Mouse (Mus musculus) left cerebral cortex, postnatal 10 days (tissue): Measurements from ENCODE around the gene Pkd1l1. TPM values are rescaled to one million over a fixed set of nuclear protein-coding genes. Genes with fewer than 3 reads are reported as not detected.
A peak's percentile ranks its signal among the peaks of the same experiment; 100 is the strongest.

ENCODE experiments used
- DNase-seq, 2 experiments: peaks; one replicate each; pipeline ENCODE4 v3.0.0; 2021 to 2022; ENCODE audit warnings: low spot score in 2 of 2, mixed read lengths in 1 of 2; ENCODE audit errors: extremely low spot score in 1 of 2
- intact Hi-C: fragments of 180-260 bp; cut with DNase I; formaldehyde crosslinking; loops from one replicate; pipeline ENCODE4 v1.15.1; 2025
- total RNA-seq, 2 experiments: library from RNA; stranded (reverse); gene quantifications; 2 replicates each; pipeline ENCODE4 v1.2.3; 2021

Gene Pkd1l1
- total RNA-seq, 2 experiments from 2014 or later, result not detected

DNA sequence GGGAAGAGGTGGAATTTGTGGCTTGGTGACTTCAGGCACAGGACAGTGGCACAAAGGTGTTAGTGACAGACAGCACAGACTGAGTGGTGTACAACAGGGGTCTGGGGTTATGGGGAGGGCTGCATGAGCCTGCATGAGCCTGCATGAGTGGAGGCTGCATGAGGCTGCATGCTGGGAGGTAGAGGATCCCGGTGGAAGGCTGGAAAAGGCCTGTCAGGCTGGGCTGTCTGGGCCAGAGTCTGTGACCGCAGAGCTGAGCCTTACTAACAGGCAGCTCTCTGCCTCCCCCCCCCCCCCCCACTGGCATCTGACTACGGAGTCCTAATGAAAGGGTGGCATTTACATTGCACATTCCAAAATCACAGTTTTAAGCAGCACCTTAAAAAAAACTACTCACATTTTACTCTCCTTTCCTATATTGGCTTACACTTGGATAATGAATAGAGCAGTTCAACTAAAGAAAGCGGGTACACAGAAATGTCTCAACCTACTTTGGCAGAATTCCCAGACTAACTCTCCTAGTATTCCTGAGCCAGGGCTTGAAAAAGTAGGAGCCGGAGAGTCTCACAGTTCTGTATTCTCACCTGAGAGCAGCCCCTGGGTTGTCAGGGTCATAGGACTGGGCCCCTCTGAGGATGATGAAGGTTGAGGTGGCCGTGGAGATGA lies 23.2 kb downstream of the Pkd1l1 start:
- DNase-seq, result peak in 1 of 2 experiments; percentile 15
- intact Hi-C loops, result no loop called here

DNA sequence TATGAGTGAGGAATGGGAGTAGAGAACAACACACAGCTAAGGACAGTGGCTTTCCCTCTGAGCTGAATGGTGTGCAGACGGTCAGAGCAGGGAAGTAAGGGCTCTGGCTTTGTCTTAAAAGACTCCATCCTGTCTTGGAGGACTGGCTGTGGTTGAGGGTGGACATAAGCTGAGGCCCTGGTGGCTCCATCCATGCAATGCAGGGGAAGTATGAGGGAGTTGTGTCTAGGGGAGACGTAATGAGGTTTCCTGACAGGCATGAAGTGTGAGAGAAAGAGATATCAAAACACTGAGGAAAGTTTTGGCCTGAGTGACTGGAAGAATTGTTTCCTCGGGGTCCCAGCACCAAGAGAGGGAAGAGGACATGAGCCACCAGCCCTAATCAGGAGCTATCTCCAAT lies 24.2 kb downstream of the Pkd1l1 start:
- intact Hi-C loops, result no loop called here

DNA sequence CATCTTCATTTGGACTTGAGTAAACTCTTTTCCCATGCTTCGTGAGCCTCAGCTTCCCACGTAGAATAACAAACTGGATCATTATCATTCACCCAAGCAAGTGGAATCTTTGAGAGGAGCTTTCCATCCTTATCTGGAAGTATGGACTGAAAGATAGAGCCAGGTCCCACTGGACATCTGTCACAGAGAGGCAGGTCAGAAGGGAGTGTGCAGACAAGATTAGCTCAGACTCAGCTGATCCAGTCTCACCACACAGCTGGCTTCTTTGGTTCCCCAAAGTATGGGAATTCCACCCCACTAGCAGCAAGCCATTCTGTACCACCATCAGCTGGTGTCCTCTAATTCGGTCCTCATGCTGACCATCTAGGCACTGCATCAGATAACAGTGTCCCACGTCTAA lies 29.0 kb downstream of the Pkd1l1 start:
- DNase-seq, result no peak
- intact Hi-C loops, result no loop called here

More for the DNA sequence above, 24.2 kb downstream of the Pkd1l1 start:
- DNase-seq, result no peak

DNA sequence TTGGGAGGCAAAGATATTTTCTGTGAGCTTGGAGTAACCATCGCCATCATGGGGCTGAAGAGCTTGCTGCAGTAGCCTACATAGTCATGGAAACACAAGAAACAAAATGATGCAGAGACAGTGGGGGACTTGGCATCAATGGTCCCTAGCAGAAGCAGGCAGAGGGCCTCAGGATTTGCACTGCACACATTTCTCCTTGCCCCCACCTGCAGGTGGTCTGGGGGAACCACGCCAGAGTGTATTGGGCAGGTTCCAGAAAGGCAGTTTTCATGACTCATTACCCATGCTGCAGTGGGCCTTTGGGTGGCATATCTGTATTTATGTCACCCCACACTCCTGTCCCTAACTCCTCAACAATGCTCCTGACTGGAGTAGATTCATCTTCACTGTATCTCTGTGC lies 30.6 kb downstream of the Pkd1l1 start:
- intact Hi-C loops, result no loop called here
- no peak for DNase-seq

DNA sequence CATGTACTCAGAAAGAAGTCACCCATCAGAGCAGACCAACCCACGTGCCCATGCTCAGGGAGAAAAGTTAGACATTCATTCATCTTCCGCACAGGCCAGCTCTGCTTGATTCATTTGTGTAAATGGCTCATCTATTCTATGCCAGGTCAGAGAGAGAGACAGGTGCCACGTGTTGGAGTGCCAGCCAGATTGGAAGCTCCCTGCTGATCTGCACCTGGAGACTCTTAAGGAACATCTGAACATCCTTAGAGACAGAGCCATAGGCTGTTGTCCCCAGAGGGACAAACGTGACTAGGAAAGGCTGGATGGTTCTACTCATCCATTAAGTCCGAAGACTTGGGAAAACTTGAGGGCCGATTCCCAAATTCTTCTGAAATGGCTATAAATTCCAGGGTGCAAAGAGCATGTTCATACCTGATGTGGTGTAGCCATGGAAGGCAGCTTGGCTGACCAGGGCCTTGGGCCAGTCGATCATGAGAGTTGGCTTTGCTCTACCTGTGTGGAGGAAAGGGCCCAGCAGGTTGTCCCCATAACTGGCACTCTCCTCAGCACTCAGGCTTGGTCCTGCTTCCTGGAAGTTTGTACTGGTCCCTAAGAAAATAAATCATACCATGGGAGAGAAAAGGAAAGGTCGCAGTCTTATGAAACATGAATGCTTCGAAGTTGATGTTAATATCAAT lies 36.5 kb downstream of the Pkd1l1 start:
- intact Hi-C loops, result no loop called here
- DNase-seq, result no peak

DNA sequence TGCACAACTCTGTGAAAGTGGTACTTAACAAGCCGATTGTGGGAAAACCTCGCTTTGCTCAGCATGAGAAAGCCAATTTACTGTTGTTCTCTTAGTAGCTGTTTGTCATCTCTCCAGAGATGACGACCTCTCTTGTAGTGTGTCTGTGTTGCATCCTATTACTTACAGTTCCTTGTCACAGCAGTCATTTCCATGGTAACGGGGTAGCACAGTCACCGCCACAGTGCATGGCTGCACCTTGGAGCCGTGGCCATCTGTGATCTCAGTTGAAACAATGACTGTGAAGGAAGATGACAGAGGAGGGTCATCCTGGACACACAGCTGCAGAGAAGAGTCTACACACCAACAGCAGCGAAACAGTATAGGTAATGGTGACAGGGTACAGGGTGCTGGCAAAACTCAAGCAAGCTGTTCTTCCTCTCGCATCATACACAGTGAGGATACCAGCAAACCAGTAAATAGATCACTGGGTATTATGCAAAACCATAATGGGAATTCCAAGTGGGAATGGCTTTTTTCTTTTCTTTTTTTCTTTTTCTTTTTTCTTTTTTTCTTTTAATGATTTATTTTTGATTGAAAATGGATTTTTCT lies 56.9 kb downstream of the Pkd1l1 start:
- peak in 1 of 2 experiments; percentile 1 for DNase-seq
- intact Hi-C loops, result no loop called here

DNA sequence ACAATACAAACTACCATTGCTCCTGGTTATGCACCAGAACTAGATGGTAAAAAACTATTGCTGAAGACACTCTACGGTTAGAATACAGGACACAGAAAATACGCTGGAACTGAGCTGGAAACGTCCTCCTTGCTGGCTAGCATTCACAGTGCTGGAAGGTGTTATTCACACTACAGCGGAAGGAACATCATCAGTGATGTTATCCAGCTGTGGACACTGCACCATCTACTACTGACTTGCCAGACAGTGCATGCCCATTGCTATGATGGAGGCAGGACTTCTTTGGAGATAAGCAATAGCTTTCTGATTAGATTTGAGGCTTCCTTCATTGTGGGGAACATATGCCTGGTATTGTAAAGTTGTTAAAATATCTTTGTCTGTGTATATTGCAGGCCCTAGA lies 90.3 kb downstream of the Pkd1l1 start:
- intact Hi-C loops, result no loop called here
- DNase-seq, result no peak

DNA sequence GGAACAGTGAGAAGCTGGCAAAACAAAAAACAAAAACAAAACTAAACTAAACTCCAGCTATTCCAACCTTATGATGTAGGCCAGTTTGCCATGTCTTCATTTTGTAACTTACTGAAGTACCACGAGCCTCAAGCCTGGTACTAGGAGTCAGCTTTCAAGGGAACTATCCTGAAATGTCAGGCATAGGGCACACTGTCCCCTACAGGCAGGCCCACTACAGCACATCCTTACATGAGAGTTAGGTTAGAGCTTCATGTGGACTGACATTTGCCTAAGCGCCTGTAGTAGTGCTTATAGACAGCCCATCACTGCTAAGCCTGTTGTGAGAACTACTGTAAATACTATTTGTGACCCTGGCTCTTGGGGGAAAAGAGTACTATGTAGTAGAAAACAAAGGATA lies 91.5 kb downstream of the Pkd1l1 start:
- intact Hi-C loops, result no loop called here
- DNase-seq, result no peak

DNA sequence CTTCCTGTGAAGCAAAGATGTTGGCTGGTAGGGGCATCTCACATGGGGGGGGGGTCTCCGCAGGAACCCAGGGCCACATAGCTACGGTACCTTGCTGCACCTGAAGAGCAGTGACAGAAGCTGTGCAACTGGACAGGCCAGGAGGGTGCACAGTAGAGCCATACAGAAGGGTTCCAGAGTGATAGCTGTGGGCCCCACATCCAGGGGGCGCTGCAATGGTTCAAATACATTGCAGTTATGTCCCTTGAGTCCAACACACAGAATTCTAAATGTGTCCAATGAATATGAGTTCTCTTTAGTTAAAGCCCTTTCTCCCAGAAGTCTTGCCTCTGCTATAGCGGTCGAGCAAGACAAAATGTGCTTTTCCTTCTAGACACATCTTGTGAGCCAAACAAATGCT lies 103.0 kb downstream of the Pkd1l1 start:
- intact Hi-C loops, result no loop called here
- no peak for DNase-seq

DNA sequence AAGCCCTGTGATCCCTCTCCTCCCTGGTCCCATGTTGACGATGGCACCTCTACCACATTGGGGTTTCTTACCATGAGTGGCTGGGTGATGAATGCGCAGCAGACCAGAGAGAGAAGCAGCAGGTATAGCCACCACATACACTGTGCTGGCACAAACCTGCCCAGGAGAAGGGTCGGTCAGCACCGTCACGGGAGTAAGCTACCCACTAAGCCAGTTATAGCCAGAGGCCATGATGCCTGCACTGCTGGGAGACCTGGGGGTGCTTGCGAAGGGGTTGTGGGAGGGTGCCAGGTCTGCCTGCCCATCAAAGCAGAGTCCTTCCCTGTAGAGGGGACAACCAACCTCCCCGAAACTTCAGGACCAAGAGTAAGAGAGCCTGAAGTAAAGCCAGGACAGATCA lies 107.0 kb downstream of the Pkd1l1 start:
- intact Hi-C loops, result no loop called here
- no peak for DNase-seq

DNA sequence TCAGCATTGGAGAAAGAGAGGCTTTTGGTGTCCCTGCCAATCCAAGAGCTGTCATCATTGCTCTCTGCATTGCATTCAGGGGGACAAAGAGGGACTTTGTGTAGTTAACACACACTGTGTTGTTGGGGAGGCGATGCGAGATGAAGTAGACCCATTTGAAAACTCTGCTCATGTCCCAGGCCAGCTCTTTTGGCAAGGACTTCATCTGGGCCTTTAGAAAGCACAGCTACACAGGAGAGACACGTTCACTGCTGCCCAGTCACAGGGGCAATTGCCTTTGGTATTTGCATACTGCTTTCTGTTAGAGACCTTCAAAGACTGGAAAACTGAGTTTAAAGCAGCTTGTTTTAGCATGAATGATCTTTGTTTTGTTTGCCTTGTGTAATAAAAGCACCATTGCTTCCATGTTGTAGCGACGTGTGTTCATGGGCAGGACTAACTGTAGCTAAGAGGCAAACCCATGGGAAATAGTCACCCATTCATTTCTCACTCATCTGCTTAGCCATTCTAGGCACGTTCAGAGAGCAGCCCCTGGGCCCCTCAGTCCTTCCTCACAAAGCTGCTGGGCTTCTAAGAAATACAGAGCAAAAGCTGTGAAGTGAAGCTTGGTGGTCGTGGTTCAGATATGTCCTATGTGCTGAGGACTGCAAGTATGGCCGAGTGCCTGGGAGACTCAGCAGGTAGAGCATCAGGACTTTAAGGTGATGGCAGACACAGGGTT lies 109.0 kb downstream of the Pkd1l1 start:
- peak; percentile 34 to 44 for DNase-seq
- intact Hi-C loops, result loop anchor here (5.0 kb wide), 1 partner anchor 327 kb away; no protein-coding TSS in a partner anchor

DNA sequence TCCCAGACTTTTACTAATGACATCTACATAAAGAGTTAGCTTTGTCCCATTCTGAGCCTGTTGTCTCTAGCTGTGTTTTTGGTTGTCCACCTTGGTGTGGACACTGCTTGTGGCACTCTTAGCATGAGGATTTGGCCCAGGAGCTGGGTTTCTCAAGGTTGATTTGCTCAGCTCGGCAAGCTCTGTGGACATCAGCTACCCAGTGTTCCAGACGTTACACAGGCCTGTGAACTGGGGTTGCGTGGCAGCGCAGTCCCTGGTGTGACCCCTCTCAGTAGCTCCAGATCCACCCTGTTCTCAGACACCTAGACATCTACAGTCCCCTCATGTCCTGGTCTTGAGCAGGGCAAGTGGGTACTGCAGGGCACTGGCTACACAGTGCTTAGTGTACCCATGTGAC lies 110.6 kb downstream of the Pkd1l1 start:
- intact Hi-C loops, result loop anchor here (5.0 kb wide), 1 partner anchor 325 kb away; no protein-coding TSS in a partner anchor
- DNase-seq, result no peak

DNA sequence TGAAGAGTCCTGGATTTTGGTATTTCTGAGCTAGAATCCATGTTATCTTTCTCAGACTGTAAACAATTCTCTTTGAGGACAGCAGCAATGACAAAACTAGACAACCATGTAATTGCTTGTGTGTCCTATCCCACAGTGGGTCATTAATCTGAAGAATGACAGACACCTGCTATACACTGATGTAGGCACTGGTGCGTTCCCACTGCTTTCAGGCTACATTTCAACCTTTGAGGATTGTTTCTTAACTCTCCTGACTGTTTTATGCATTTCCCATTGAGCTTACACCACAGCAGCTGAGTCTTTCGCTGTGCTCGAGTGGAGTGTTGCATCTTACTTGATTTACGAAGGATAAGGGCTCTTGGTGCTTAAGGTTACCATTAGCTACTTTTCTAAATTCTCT lies 111.1 kb downstream of the Pkd1l1 start:
- intact Hi-C loops, result loop anchor here (2.0 to 5.0 kb wide), 2 partner anchors 325 to 437 kb away; no protein-coding TSS in a partner anchor
- DNase-seq, result no peak

DNA sequence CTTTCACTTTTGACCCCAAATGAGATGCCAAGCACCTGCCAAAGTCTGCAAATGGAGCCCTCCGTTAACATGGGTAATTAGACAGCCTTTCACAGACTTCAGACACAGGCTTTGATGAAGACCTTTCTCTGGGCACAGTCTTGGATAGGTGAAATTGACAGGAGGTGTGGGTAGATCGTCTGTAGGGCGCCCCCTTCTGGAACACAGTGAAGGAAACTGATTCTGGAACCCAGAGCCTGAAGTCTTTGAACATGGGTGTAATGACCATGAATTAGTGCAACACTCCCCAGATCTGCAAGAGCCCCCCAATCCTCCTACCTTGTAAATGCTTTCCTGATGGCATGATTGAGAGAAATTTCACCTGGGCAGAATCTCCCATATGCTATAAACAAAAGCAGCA lies 112.2 kb downstream of the Pkd1l1 start:
- intact Hi-C loops, result loop anchor here (2.0 to 5.0 kb wide), 2 partner anchors 324 to 436 kb away; no protein-coding TSS in a partner anchor
- no peak for DNase-seq

DNA sequence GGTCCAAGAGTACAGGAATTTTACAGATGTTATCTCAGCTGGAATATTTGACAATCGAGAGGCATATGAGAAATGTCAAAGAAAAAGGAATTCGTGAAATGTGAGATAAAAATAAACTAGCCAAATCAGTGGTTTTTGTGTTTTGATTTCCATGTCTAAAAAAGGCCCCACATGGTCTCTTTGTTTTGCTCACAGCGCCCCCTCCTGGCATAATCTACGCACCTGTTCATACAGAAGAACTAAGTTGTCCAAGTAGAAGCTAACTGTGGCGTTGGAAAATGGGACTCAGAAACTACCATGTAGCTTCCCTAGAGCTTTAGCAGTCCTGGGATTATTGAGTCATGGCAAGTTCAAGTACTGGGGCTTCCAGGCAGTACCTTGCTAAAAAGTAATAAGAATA lies 113.2 kb downstream of the Pkd1l1 start:
- intact Hi-C loops, result loop anchor here (2.0 to 5.0 kb wide), 2 partner anchors 323 to 435 kb away; no protein-coding TSS in a partner anchor

DNA sequence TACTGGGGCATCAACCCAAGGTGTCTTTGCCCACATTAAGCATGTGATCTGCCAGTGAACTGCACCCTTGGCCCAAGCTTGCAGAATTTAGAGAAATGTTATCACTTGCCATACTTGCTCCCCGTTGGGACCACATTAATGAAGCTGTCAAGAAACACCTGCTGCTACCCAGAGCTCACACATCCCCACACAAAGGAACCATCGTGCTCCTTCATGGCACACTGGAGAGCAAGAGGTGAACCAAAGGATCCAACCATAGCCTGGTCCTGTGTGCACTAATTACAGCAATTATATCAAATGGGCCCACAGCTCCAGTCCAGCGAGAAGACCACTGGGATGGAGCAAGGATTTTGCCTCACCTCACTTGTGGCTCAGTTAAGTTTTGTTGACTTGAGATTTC lies 114.0 kb downstream of the Pkd1l1 start:
- DNase-seq, result no peak
- intact Hi-C loops, result no loop called here

More for the DNA sequence above, 113.2 kb downstream of the Pkd1l1 start:
- peak; percentile 38 to 79 for DNase-seq

DNA sequence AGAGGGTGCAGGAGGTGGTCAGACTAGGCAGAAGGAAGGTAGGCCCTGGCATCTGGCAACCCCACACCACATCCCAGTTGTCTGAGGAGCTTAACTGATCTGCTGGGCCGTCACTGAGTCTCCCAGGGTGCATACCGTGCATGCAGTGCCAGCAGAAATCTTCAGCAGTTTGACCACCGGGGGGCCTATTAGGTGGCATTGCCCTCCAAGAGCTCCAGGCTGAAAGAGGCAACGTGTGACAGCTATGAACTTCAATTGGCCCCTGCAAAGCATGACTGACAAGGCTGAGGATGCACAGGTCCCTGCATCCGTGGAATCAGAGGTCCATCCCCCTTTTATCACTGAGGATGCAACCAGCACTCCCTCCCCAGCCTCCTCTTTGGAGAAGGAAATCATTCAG lies 116.9 kb downstream of the Pkd1l1 start:
- intact Hi-C loops, result no loop called here
- no peak for DNase-seq

DNA sequence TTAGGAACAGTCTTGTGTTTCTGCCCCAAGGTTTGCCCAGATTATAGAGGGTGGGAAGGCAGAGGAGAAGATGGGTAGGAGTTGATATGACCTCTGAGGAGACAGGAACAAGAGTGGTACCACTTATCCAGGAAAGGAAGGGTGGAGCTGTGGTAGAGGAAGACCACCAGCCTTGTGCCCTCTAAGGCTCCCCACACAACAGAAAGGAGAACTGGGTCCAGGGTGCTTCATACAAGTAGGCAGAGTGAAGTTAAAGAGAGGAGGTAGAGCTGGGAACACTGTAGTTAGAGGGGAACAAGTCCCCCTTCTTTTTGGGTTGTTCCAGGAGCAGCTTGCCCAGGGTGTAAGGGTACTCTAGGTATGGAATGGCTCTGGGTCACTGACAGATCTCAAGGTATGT lies 125.0 kb downstream of the Pkd1l1 start:
- no peak for DNase-seq

DNA sequence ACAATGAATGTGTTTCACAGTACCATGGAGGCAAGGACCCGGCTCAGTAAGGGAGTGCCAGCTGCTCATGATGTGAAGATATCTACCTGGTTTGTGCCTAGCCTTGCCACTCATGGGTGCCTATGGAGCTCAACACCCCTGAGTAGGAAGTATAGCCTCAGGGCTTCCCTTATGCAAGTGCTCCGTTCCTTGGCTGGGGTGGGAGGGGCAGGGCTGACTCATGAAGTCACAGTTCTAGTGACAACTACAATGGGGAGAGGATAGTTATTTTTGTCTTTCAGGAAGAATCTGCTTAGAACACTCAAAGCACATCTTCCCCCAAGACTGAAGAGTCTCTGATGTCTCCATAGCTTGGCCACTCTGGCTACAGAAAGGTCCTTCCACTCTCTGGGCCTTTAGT lies 125.4 kb downstream of the Pkd1l1 start:
- intact Hi-C loops, result no loop called here
- DNase-seq, result no peak

More for the DNA sequence above, 125.0 kb downstream of the Pkd1l1 start:
- intact Hi-C loops, result no loop called here
